Mouse (Mus musculus): ENCODE results near the gene Tmem158.

The Tmem158 gene

GRCm38 (mm10) chr9:123245146-123245545 is 15.4 kb downstream of the Tmem158 start:
- DNase-seq (ENCODE audit: low spot score), result no peak

GRCm38 (mm10) chr9:123243988-123244387 is 16.6 kb downstream of the Tmem158 start:
- DNase-seq (ENCODE audit: low spot score), result no peak

- DNase-seq (ENCODE audit: low spot score), result no peak
Observed at GRCm38 (mm10) chr9:123241191-123241590, 19.4 kb downstream of the Tmem158 start.

GRCm38 (mm10) chr9:123240751-123241150 is 19.8 kb downstream of the Tmem158 start:
- DNase-seq (ENCODE audit: low spot score), result no peak

GRCm38 (mm10) chr9:123240271-123240670 is 20.3 kb downstream of the Tmem158 start:
- DNase-seq (ENCODE audit: low spot score), result no peak

- DNase-seq (ENCODE audit: low spot score), result no peak
Observed at GRCm38 (mm10) chr9:123239651-123240050, 20.9 kb downstream of the Tmem158 start.

GRCm38 (mm10) chr9:123238256-123239045 is 22.1 kb downstream of the Tmem158 start:
- DNase-seq (ENCODE audit: low spot score), result no peak

- DNase-seq (ENCODE audit: low spot score), result peak; percentile 58
Observed at GRCm38 (mm10) chr9:123237739-123238138, 22.8 kb downstream of the Tmem158 start.

GRCm38 (mm10) chr9:123235621-123236020 is 24.9 kb downstream of the Tmem158 start:
- no peak for DNase-seq (ENCODE audit: low spot score)

- no peak for DNase-seq (ENCODE audit: low spot score)
Observed at GRCm38 (mm10) chr9:123229826-123230225, 30.7 kb downstream of the Tmem158 start.

GRCm38 (mm10) chr9:123228671-123229070 is 31.9 kb downstream of the Tmem158 start:
- DNase-seq (ENCODE audit: low spot score), result no peak

- no peak for DNase-seq (ENCODE audit: low spot score)
Observed at GRCm38 (mm10) chr9:123227106-123227750, 33.3 kb downstream of the Tmem158 start.

GRCm38 (mm10) chr9:123224863-123225431 is 35.6 kb downstream of the Tmem158 start:
- DNase-seq (ENCODE audit: low spot score), result no peak

GRCm38 (mm10) chr9:123219826-123220225 is 40.7 kb downstream of the Tmem158 start:
- DNase-seq (ENCODE audit: low spot score), result no peak

GRCm38 (mm10) chr9:123215621-123216440 is 44.7 kb downstream of the Tmem158 start, which contains the start of gene Cdcp1:
Gene Cdcp1 (minus strand): TSS chr9:123216038.
- DNase-seq (ENCODE audit: low spot score), result peak; percentile 38

- no peak for DNase-seq (ENCODE audit: low spot score)
Observed at GRCm38 (mm10) chr9:123213371-123213770, 47.2 kb downstream of the Tmem158 start.
